Mouse (Mus musculus) bone marrow, adult 2 months (tissue): ENCODE measurements around the gene Dbr1.
A peak's percentile ranks its signal among the peaks of the same experiment; 100 is the strongest.

ENCODE experiments used
- CTCF ChIP-seq: fragments of 200-500 bp; IDR thresholded peaks from 2 replicates; pipeline ENCODE4 v1.5.1; 2011; ENCODE audit warnings: low read length, control low read depth; ENCODE audit not compliant: control insufficient read depth, insufficient read depth
- POLR2A ChIP-seq: fragments of 200-500 bp; IDR thresholded peaks from 2 replicates; pipeline ENCODE4 v1.6.1; 2011; ENCODE audit warnings: low read depth, mild to moderate bottlenecking, control low read depth, low read length, borderline replicate concordance; ENCODE audit not compliant: control insufficient read depth

GRCm38 (mm10) chr9:99568347-99569070, 7.1 kb upstream of the Dbr1 start, which contains the start of gene Armc8:
- no peak for TF ChIP-seq CTCF
- 0 out of 2 replicates have a peak, but pooled peaks have one; percentile 61 for TF ChIP-seq POLR2A
